Mouse (Mus musculus): ENCODE measurements around the gene Ddx55. TPM values are rescaled to one million over a fixed set of nuclear protein-coding genes. Genes with fewer than 3 reads are reported as not detected.

The Ddx55 gene
- polyA plus RNA-seq (2012; ENCODE audit: low replicate concordance), result 19.2 and 32.0 TPM in 2 replicates

GRCm38 (mm10) chr5:124552558-124553307 is at the start of gene Ddx55:
Ddx55 (plus strand) TSS chr5:124552864.

DNA sequence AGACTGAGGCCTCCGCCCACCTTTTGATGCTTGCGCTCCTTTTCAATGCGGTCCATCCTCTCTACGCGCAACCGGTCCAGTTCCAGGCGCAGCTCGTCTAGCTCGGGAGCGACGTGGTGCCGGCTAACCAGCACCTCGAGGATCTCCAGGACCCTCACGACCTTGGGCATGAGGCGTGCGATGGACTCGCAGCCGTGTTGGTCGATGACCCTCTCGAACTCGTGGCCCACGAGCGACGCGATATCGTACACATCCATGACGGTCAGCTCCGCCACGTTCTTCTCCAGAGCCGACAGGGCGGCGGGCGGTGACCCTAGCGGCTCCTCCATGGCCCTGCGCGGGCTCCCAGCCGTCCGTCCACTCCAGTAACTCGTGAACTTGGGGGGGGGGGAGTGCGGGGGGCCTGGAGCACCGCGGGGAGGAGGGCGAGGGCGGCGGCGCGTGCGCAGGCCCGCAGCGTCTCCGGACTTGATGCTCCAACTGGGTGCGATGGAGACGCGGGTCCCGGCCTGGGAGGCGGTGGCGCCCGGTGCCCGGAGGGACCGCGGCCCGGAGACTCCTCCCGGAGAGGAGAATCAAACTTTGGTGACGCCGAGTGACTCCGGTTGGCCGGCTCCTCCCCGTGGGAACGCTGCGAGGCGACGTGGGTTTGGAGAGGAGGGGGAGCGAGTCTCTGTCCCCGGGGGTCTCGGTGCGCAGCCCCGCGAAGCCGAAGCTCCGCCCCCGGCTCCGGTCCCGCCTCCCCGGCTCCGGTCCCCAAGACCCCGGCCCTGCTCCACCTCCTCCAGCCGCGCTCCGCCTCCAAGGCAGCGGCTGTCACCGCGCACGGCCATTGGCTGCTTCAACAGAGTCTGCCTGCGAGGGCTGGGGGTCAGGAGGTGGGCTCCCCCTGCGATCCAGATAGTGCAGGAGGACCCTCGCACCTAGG is 21.7 kb upstream of the Ddx55 start, which contains the start of gene Rilpl1:
TSS of gene Rilpl1 (minus strand) at position 737 of the 928 bp plus-strand sequence.

DNA sequence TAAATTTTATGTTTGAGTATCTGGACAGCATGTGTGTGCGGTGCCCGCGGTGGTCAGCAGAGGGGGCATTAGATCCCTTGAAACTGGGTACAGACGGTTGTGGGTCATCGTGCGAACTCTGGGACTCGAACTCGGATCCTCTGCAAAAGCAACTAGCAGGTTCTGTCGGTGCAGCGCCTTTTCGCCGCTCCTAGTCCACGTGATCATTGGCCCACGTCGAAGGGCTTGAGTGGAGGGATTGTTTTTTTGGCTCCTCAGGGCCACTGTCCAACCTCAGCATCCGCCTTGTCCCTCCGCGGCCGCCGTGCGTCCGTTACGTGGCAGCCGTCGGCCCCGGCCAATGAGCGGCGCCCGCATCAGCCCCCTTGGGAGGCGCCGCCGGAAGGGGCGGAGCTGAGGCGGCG is 12.3 kb upstream of the Ddx55 start, which contains the start of gene Tmed2:
TSS of gene Tmed2 (plus strand) at position 313 of the 404 bp plus-strand sequence.

GRCm38 (mm10) chr5:124578633-124579317 is 26.1 kb downstream of the Ddx55 start, which contains the start of the genes Eif2b1 and Gtf2h3:
Eif2b1 (minus strand) TSS chr5:124579131.
Gtf2h3 (plus strand) TSS chr5:124579140.

Other genes with a start within 250 kb of the Ddx55 start
- gene Mphosph9, start 224.9 kb upstream of the Ddx55 start, polyA plus RNA-seq (2012; ENCODE audit: low replicate concordance), result 7.0 and 12.1 TPM in 2 replicates
- 1.3 and 5.2 TPM in 2 replicates for gene 2810006K23Rik, start 224.8 kb upstream of the Ddx55 start, polyA plus RNA-seq (2012; ENCODE audit: low replicate concordance)
- 211 and 306 TPM in 2 replicates for gene Cdk2ap1, start 189.8 kb upstream of the Ddx55 start, polyA plus RNA-seq (2012; ENCODE audit: low replicate concordance)
- 7.6 and 10.7 TPM in 2 replicates for gene Sbno1, start 126.9 kb upstream of the Ddx55 start, polyA plus RNA-seq (2012; ENCODE audit: low replicate concordance)
- gene Kmt5a, start 112.9 kb upstream of the Ddx55 start, polyA plus RNA-seq (2012; ENCODE audit: low replicate concordance), result 106 and 213 TPM in 2 replicates
- gene Rilpl2, start 74.5 kb upstream of the Ddx55 start, polyA plus RNA-seq (2012; ENCODE audit: low replicate concordance), result 18.5 and 24.8 TPM in 2 replicates
- 6.7 and 7.4 TPM in 2 replicates for gene Snrnp35, start 69.7 kb upstream of the Ddx55 start, polyA plus RNA-seq (2012; ENCODE audit: low replicate concordance)
- 2.3 and 6.7 TPM in 2 replicates for gene Rilpl1, start 21.5 kb upstream of the Ddx55 start, polyA plus RNA-seq (2012; ENCODE audit: low replicate concordance)
- gene Tmed2, start 12.2 kb upstream of the Ddx55 start, polyA plus RNA-seq (2012; ENCODE audit: low replicate concordance), result 55.3 and 239 TPM in 2 replicates
- gene Eif2b1, start 26.3 kb downstream of the Ddx55 start, polyA plus RNA-seq (2012; ENCODE audit: low replicate concordance), result 5.5 and 10.5 TPM in 2 replicates
- 1.6 and 6.1 TPM in 2 replicates for gene Gtf2h3, start 26.3 kb downstream of the Ddx55 start, polyA plus RNA-seq (2012; ENCODE audit: low replicate concordance)
- gene Atp6v0a2, start 75.7 kb downstream of the Ddx55 start, polyA plus RNA-seq (2012; ENCODE audit: low replicate concordance), result 6.1 and 27.7 TPM in 2 replicates
- gene Dnah10, start 172.2 kb downstream of the Ddx55 start, polyA plus RNA-seq (2012; ENCODE audit: low replicate concordance), result 0.02 TPM in 1 of 2 replicates, not detected in the other

All from leukemia stem cell, adult 10-12 weeks (primary cell).